Mouse (Mus musculus) liver, adult 2 months (tissue): ENCODE measurements around the gene Smarcc1.

ENCODE experiments used
- CTCF ChIP-seq: fragments of 200-500 bp; IDR thresholded peaks from 2 replicates; pipeline ENCODE4 v1.5.1; 2011; ENCODE audit warnings: low read depth, low read length, control low read depth
- POLR2A ChIP-seq: fragments of 200-500 bp; IDR thresholded peaks from 2 replicates; pipeline ENCODE4 v1.6.1; 2011; ENCODE audit warnings: low read length, control low read depth; ENCODE audit not compliant: insufficient read depth; ENCODE audit errors: extremely low read depth

DNA sequence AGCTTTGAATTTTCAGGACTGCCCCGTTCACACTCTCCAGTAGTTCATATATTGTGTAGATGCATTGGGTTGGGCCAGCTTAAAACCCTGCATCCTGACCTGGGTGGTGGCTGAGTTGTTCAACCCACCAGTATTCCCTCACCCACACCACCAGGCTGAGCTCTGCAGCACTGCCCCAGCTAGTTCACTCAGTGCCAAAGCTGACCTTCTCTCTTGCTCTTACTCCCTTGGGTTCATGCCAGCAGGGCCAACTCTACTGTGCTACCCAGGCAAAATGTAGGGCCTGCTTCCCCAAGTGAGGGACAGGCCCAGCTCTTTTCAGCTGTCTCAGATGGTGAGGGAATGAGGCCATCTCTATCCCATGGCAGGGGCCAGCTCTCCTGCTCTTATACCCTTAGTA, 41.5 kb downstream of the Smarcc1 start:
- no peak for TF ChIP-seq CTCF
- TF ChIP-seq POLR2A: no peak
